Mouse (Mus musculus) layer of hippocampus, adult 2 months (tissue): ENCODE results near the gene Itgb2l. TPM values are rescaled to one million over a fixed set of nuclear protein-coding genes. Genes with fewer than 3 reads are reported as not detected.

Source experiments
- DNase-seq, 2 experiments: peaks; one replicate each; pipeline ENCODE4 v3.0.0; 2022; ENCODE audit warnings: low spot score in 2 of 2
- H3K27ac ChIP-seq: fragments of 200-600 bp; 2 replicates; pipeline ENCODE4 v1.8.1; 2022
- H3K4me3 ChIP-seq: fragments of 200-600 bp; 2 replicates; pipeline ENCODE4 v1.8.1; 2022; ENCODE audit warnings: mild to moderate bottlenecking
- CTCF ChIP-seq: fragments of 200-600 bp; conservative IDR thresholded peaks from 2 replicates; pipeline ENCODE4 v1.8.1; 2022; ENCODE audit warnings: antibody characterized with exemption, mild to moderate bottlenecking, moderate library complexity
- long read RNA-seq, 2 experiments: library from polyadenylated mRNA; stranded (forward); transcript quantifications; one replicate each; pipeline ENCODE4 v2.0.0; 2021; ENCODE audit warnings: borderline mapping rate in 2 of 2
- total RNA-seq, 2 experiments: library from RNA; stranded (reverse); gene quantifications; 2 replicates each; pipeline ENCODE4 v1.2.3; 2021

Gene Itgb2l
- total RNA-seq = not detected
- long read RNA-seq, experiment 1 = 0 reads
- long read RNA-seq, experiment 2 = 0 reads

DNA sequence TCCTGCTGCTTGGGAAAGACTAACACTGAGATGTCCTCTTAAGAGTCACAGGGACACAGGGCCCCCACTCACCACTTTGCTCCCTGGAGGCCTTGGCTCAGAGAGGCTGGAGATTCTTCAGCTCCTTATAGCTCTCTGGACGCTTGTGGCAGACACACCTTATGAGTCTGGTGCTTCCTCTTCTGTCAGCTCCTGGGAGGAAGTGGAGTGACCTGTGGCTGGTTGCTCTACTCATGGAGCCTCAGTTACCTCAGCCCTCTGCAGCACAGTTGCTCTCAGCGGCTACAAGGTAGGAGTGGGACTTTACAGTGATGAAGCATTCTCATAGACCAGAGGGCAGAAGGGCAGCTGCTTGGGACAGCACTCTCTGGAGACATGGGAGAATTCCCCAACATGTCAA is at the start of gene Itgb2l:
Gene Itgb2l, minus strand, starts transcription at position 152 of the 400 bp plus-strand sequence.
- no peak within 1 kb of the TSS for H3K4me3 ChIP-seq
- TF ChIP-seq CTCF = no peak
- H3K27ac ChIP-seq = no peak within 1 kb of the TSS
- DNase-seq = no peak

DNA sequence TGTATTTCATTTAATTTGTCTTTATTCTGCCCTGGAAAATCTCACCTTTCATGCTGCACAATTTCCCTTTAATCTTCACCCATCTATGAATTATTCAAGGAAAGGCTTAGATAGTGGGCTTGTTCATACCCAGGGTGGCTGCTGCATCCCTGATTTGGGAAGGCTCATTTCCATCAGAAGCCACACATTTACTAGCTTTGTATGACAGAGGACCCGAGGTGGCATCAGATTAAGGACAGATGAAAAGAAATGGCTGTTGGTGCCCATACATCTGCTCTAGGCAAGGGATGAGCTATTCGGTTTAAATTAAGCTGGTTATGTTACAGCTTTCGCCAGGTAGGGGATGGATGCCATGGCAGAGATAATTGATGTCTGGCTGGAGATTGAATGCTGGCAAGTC is 48.1 kb upstream of the Itgb2l start:
- no peak for DNase-seq
- TF ChIP-seq CTCF = no peak
- H3K4me3 ChIP-seq = no peak overlapping the region
- no peak overlapping the region for H3K27ac ChIP-seq

DNA sequence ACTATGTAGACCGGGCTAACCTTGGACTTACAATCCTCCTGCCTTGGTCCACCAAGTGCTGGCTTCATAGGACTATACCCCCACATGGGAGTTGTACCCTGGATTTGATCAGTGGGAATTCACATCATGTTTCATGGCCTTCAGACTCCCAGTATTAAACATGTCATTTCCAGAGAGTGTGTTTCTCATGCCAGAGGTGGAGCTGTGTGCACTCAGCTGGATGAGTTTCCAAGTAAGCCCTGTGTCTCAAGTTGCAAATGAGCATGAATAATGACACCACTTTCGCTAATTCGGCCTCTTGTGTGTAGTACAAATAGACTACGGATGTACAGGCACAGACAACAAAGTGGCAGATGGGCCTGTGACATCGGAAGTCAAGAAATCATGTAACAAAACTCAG is 44.6 kb upstream of the Itgb2l start:
- no peak for DNase-seq

DNA sequence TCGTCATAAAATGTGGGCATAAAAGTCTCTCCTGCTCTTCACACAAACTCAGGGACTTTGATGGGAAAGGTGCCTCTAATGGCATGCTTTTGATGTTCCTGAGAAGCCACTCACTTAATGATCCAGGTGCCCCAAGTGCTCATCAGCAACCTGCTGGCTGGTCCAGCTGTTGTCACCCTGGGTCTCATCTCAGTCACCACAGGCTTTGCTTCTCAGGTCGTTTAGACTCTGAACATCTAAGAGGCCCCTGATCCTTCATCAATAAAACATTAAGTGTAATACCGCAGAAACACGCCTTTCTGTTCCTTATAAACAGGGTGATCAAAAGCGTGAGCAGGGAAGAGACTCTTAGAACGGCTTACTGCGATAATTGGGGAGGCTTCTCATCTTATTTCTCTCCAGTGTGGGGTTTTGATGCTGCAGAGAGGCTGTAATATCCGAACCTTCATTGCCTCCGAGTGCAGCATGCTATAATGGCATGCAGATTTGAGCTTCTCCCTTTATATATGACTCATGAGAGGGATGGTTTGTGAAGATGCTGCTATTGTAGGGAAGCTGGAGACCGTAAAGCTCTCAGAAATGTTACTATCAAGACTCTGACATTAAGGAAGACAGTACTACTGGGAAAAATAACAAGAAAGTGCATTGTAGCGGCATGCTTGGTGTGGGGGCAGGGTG is 43.7 kb upstream of the Itgb2l start:
- Histone ChIP-seq H3K4me3 (no peak overlapping the region), H3K27ac (no peak overlapping the region)
- no peak for TF ChIP-seq CTCF
- no peak for DNase-seq

More for the DNA sequence above, 44.6 kb upstream of the Itgb2l start:
- no peak for TF ChIP-seq CTCF
- no peak overlapping the region for H3K4me3 ChIP-seq
- H3K27ac ChIP-seq = no peak overlapping the region

DNA sequence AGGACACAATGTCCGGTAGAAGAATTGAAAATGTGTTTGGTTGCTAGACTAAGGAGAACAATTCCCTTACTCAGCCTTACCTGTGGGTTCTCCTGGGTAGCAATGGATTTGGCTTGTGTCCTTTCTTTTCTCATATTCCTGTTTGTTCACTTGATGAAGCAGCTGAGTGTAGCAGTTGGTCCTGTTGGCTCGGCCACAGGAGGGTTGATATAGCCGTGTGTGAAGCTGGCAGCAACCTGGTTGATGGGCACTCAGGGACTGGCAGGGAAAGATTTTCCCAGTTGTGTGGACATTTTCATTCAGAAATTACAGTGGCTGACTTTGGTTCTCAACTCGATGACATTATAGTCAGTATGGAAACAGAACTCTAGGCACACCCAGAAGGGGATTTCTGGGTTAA is 38.4 kb upstream of the Itgb2l start:
- DNase-seq = no peak
- no peak for TF ChIP-seq CTCF
- Histone ChIP-seq H3K4me3 (no peak overlapping the region), H3K27ac (no peak overlapping the region)

DNA sequence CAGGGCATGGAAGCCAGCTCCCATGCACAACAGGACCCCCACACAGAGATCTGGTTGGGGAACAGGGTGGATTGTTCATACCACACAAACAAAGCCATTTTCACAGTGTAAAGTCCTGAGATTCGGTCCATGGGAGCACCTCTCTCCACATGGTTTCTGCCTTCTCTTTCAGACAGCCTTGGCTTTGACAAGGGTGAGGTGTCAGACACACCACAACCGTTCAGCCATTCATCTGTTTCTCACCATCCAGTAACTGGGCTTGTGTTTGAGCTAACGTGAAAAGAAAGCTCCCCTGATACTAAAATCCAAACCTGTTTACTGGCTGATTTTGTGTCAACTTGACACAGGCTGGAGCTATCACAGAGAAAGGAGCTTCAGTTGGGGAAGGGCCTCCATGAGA is 30.8 kb upstream of the Itgb2l start:
- no peak for TF ChIP-seq CTCF

DNA sequence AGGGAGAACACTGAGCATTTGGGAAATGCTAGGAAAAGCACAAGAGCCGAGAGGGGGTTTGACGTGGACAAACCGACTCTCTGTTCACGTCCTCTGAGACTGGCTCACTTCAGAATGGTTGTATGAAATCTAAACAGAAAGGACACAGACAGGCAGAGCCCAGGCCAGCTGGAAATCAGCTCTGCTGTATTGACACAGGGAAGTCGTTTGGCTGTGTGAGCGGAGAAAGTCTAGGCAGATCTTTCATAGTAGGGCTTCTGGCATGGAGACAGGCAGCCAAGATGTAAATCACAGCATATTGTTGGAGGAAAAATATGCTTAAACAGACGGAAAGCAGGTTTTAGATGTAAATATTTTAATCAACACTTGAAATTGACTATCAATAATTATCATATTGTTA is 29.4 kb upstream of the Itgb2l start:
- no peak for TF ChIP-seq CTCF
- no peak for DNase-seq
- H3K4me3 ChIP-seq = peak overlapping the region; percentile 34
- H3K27ac ChIP-seq = no peak overlapping the region

More for the DNA sequence above, 30.8 kb upstream of the Itgb2l start:
- no peak overlapping the region for H3K27ac ChIP-seq
- DNase-seq = no peak
- H3K4me3 ChIP-seq = no peak overlapping the region

DNA sequence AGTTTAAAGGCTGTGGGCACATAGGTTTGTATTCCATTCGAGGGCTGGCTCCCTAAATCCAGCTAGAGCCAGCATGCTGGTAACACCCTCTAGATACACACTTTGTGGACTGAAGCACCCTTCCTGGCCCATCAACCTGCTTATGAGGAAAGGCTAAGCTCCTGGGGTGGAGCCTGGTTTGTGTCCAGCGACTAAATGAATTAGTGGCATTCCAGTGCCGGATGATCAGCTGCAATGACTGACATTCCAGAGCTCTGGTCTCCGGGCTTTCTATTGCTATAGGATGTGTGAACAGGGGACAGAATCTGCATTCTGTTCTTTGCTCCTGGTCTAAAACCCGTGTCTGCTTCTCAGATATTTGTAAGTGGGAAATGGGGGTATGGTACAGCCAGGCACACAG is 28.9 kb upstream of the Itgb2l start:
- Histone ChIP-seq H3K27ac (no peak overlapping the region), H3K4me3 (peak overlapping the region; percentile 34)
- no peak for TF ChIP-seq CTCF
- no peak for DNase-seq

DNA sequence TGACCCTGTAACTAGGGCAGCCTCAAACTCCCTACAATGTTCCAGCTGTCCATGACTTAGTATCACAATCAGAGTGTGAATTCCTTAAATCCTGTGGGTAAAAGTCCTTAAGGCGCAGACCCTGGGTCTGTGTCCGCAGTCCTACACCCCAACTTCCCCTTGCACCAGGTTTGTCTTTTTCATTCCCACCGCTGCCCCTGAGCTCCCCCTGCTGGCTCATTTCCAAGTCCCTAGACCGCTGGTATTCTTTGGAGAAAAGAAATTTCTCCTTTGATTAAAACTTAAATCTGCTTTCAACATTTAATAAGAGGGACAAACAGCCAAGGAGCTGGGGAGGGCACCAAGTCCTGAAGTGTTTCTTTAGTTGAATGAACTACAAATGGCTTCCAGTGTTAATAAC is 26.2 kb upstream of the Itgb2l start:
- peak; percentile 50 for TF ChIP-seq CTCF
- no peak for DNase-seq
- H3K27ac ChIP-seq = peak overlapping the region; percentile 86
- peak overlapping the region; percentile 56 for H3K4me3 ChIP-seq

DNA sequence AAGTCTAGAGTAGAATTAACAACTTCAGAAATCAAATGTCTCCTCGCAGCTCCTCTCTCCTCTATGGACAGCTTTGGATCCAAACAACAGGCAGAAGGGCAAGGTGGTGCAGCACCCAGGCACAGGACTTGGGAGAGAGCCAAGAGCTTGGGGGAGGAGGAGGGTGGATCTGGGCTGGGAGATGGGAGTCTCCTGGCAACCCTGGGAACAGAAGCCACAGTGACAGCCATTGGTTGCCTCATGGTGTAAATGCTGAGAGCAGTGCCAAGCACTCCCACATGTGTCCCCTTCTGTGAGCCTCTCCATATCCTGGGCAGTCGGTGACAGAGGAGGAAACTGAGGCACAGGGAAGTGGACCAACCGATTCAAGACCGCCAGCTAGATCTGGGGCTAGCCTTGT is 25.3 kb upstream of the Itgb2l start:
- H3K4me3 ChIP-seq = peak overlapping the region; percentile 56
- H3K27ac ChIP-seq = peak overlapping the region; percentile 86
- peak; percentile 84 to 87 for DNase-seq
- TF ChIP-seq CTCF = no peak

DNA sequence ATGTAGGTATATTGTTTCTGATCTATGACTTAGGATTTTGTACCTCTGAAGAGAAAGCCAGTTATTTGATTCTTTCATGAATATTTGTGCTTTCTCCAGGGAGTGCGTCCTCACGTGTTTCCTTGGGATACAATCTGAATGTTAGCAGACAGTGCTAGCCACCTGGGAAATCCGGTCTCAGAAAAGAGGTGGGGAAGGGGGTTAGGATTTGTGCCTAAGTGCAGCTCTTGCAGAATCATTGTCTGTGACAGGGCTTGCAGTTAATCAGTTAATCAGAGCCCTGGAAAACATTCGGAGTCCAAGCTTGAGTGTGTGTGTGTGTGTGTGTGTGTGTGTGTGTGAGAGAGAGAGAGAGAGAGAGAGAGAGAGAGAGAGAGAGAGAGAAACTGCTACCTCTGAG is 24.6 kb upstream of the Itgb2l start:
- H3K27ac ChIP-seq = peak overlapping the region; percentile 86
- no peak for TF ChIP-seq CTCF
- no peak for DNase-seq
- H3K4me3 ChIP-seq = peak overlapping the region; percentile 56

DNA sequence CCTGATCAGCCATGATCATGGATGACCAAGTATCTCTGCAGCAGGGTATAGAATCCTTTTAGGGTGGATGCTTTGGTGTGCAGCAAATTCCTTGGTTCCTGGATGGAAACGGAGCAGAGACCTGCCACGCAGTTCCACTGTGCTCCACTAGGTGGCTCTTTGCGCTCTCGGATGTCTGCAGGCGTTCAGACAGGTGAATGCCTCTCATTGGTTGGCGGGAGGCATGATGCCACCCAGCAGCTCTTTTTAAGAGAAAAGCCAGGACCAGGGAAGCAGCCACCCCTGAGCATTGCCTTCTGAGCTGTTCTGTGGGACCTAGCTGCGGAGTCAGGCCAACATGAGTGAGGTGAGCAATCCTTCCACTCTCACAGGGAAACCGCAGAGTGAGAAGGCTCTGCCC is 24.0 kb upstream of the Itgb2l start, which contains the start of gene Pcp4:
Gene Pcp4, plus strand, starts transcription at position 162 of the 400 bp plus-strand sequence.
- TF ChIP-seq CTCF = peak; percentile 100
- H3K4me3 ChIP-seq = peak within 1 kb of the TSS; percentile 56
- H3K27ac ChIP-seq = peak within 1 kb of the TSS; percentile 86
- peak; percentile 90 to 94 for DNase-seq

DNA sequence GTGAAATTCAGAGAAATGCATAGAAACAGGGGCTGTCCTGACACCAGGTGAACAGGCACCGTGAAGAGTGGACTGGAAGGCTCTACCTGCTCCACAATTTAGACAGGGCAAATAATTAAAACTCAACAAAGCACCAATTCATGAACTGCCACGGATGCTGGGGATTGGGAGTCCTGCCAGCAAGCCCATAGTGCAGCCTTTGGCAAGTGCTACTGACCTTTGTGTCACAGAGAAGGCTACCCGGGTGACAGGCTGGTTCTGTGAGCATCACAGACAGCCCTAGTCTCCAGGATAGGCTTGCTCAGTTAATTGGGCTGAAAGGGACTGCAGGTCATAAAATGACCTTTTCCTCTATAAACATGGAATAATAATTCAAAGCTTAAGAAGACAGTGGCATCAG is 17.4 kb upstream of the Itgb2l start:
- TF ChIP-seq CTCF = no peak
- H3K4me3 ChIP-seq = no peak overlapping the region
- H3K27ac ChIP-seq = no peak overlapping the region
- no peak for DNase-seq

DNA sequence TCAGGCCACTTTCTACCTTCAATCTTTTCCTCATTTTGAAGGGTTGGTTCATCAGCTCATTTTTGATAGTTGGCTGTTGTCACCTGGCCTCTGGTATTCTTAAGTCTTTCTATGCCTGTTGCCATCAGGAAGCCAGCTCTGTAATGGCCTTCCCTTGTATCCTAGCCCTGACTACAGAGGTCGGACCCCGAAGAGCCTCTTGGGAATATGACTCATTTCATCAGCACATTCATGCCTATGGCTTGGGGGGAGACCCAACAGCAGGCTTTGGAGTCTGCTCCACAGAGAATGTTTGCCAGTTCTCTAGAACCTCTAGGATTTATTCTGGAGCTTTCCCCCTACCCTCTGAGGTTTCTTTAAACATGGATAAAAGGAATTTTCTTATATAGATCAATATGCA is 15.9 kb upstream of the Itgb2l start:
- no peak for DNase-seq
- TF ChIP-seq CTCF = no peak
- Histone ChIP-seq H3K4me3 (no peak overlapping the region), H3K27ac (no peak overlapping the region)
